Mouse (Mus musculus): ENCODE data around the gene Gng10.

Gng10 gene

GRCm38 (mm10) chr4:59011446-59011845 lies 23.4 kb upstream of the Gng10 start:
- intact Hi-C loops (cut with DNase I): no loop called here

- intact Hi-C loops (cut with DNase I): no loop called here
Measured at GRCm38 (mm10) chr4:59015181-59015580, 19.7 kb upstream of the Gng10 start.

GRCm38 (mm10) chr4:59016922-59017321 lies 18.0 kb upstream of the Gng10 start:
- intact Hi-C loops (cut with DNase I): no loop called here

- intact Hi-C loops (cut with DNase I): no loop called here
Measured at GRCm38 (mm10) chr4:59034325-59034917, 467 bp upstream of the Gng10 start.

GRCm38 (mm10) chr4:59035786-59036350 lies 980 bp downstream of the Gng10 start:
- intact Hi-C loops (cut with DNase I): loop anchor here (1.0 to 5.0 kb wide), 2 partner anchors 34 to 51 kb away; partner anchors contain the start of gene Gm20503

- intact Hi-C loops (cut with DNase I): loop anchor here (1.0 to 5.0 kb wide), 2 partner anchors 34 to 51 kb away; partner anchors contain the start of gene Gm20503
Measured at GRCm38 (mm10) chr4:59036490-59037127, 1.7 kb downstream of the Gng10 start.

GRCm38 (mm10) chr4:59037525-59037924 lies 2.6 kb downstream of the Gng10 start:
- intact Hi-C loops (cut with DNase I): loop anchor here (5.0 kb wide), 1 partner anchor 35 kb away; the partner anchor contains the start of gene Gm20503

- intact Hi-C loops (cut with DNase I): no loop called here
Measured at GRCm38 (mm10) chr4:59040397-59041287, 5.8 kb downstream of the Gng10 start.

- intact Hi-C loops (cut with DNase I): no loop called here
Measured at GRCm38 (mm10) chr4:59043074-59043473, 8.2 kb downstream of the Gng10 start.

- intact Hi-C loops (cut with DNase I): no loop called here
Measured at GRCm38 (mm10) chr4:59043891-59044290, 9.0 kb downstream of the Gng10 start.

- intact Hi-C loops (cut with DNase I): no loop called here
Measured at GRCm38 (mm10) chr4:59047222-59047621, 12.3 kb downstream of the Gng10 start.

GRCm38 (mm10) chr4:59051081-59051480 lies 16.2 kb downstream of the Gng10 start:
- intact Hi-C loops (cut with DNase I): no loop called here

- intact Hi-C loops (cut with DNase I): no loop called here
Measured at GRCm38 (mm10) chr4:59057929-59058328, 23.0 kb downstream of the Gng10 start.

- intact Hi-C loops (cut with DNase I): no loop called here
Measured at GRCm38 (mm10) chr4:59062526-59062925, 27.6 kb downstream of the Gng10 start.

GRCm38 (mm10) chr4:59069276-59069675 lies 34.4 kb downstream of the Gng10 start:
- intact Hi-C loops (cut with DNase I): no loop called here

- intact Hi-C loops (cut with DNase I): no loop called here
Measured at GRCm38 (mm10) chr4:59083430-59083829, 48.5 kb downstream of the Gng10 start.

- intact Hi-C loops (cut with DNase I): no loop called here
Measured at GRCm38 (mm10) chr4:59089391-59089790, 54.5 kb downstream of the Gng10 start.

Measured in adrenal gland (tissue).